Mouse (Mus musculus) kidney, embryonic 14.5 days (tissue): Measurements from ENCODE around the gene Etl4. TPM values are rescaled to one million over a fixed set of nuclear protein-coding genes. Genes with fewer than 3 reads are reported as not detected.

ENCODE experiments used
- ATAC-seq: fragments of 200-750 bp; cut with Nextera tagmentation; 2 replicates; pipeline ENCODE4 v1.8.0; 2017; ENCODE audit warnings: moderate number of reproducible peaks, mild to moderate bottlenecking, moderate TSS enrichment, moderate library complexity; ENCODE audit not compliant: low FRiP score, low TSS enrichment
- H3K27ac ChIP-seq: fragments of 300-500 bp; sonication (generic); 2 replicates; pipeline ENCODE4 v1.5.1; 2014; ENCODE audit warnings: low read depth, mild to moderate bottlenecking, low read length, moderate library complexity, mixed read lengths
- H3K27me3 ChIP-seq: fragments of 300-500 bp; sonication (generic); 2 replicates; pipeline ENCODE4 v1.6.1; 2014; ENCODE audit warnings: mild to moderate bottlenecking, low read length; ENCODE audit not compliant: control insufficient read depth, insufficient read depth
- H3K36me3 ChIP-seq: fragments of 300-500 bp; sonication (generic); 2 replicates; pipeline ENCODE4 v1.6.1; 2014; ENCODE audit warnings: low read length, mixed read lengths; ENCODE audit not compliant: control insufficient read depth, insufficient read depth
- H3K4me1 ChIP-seq: fragments of 300-500 bp; sonication (generic); 2 replicates; pipeline ENCODE4 v1.6.1; 2014; ENCODE audit warnings: low read length, mixed read lengths; ENCODE audit not compliant: control insufficient read depth, insufficient read depth
- H3K4me2 ChIP-seq: fragments of 300-500 bp; sonication (generic); replicated peaks from 2 replicates; pipeline ENCODE4 v1.6.1; 2014; ENCODE audit warnings: low read depth, mild to moderate bottlenecking, low read length
- H3K4me3 ChIP-seq: fragments of 300-500 bp; sonication (generic); 2 replicates; pipeline ENCODE4 v1.5.1; 2014; ENCODE audit warnings: mild to moderate bottlenecking, low read length
- H3K9ac ChIP-seq: fragments of 300-500 bp; sonication (generic); 2 replicates; pipeline ENCODE4 v1.6.1; 2014; ENCODE audit warnings: low read depth, mild to moderate bottlenecking, low read length, moderate library complexity
- H3K9me3 ChIP-seq: fragments of 300-500 bp; sonication (generic); 2 replicates; pipeline ENCODE4 v1.6.1; 2016; ENCODE audit warnings: low read length; ENCODE audit not compliant: control insufficient read depth
- WGBS: fragments of 180-500 bp; shearing (Covaris S2); extraction: QIAGEN DNeasy Blood & Tissue Kit; methylation state at CpG from one replicate; pipeline ENCODE4 v1.1.7; 2014; 5-methylcytosine and 5-hydroxymethylcytosine counted together
- polyA plus RNA-seq: library from polyadenylated mRNA; unstranded; fragments of >200 nt; fragmentation: Nextera tagmentation; extraction: Ambion mirVana; gene quantifications from 2 replicates; pipeline ENCODE4 v1.2.1, GENCODE M21; 2014

Etl4 gene
- polyA plus RNA-seq, 1 experiment from 2014 or later, result 93.8 TPM

DNA sequence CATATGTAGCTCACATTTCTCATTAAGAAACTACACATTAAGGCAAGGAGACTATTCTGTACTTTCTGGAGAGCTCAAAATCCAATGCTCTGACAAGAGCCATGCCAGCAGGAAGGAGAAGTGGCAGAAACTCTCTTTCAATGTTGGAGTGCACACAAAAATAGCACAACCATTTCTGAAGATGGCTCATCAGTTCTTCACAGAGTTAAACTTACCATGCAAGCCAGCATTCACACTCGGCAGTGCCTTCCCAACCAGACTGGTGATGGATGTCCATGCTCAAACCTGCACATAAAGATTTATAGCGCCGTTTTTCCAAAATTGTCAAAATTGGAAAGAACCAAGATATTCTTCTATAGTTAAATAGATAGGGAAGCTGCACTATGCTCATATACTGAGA, 392.9 kb downstream of the Etl4 start:
- no peak overlapping the region for H3K4me2 ChIP-seq
- H3K9ac ChIP-seq, result no peak overlapping the region
- no peak overlapping the region for H3K27ac ChIP-seq
- no peaks in the 10 kb centered on the region for H3K36me3 ChIP-seq
- H3K9me3 ChIP-seq, result no peaks in the 10 kb centered on the region
- H3K27me3 ChIP-seq, result no peaks in the 10 kb centered on the region
- no peak for ATAC-seq
- H3K4me3 ChIP-seq, result no peak overlapping the region
- H3K4me1 ChIP-seq, result no peaks in the 10 kb centered on the region
- 87% methylated on average over 3 of the region's 3 CpGs for WGBS

DNA sequence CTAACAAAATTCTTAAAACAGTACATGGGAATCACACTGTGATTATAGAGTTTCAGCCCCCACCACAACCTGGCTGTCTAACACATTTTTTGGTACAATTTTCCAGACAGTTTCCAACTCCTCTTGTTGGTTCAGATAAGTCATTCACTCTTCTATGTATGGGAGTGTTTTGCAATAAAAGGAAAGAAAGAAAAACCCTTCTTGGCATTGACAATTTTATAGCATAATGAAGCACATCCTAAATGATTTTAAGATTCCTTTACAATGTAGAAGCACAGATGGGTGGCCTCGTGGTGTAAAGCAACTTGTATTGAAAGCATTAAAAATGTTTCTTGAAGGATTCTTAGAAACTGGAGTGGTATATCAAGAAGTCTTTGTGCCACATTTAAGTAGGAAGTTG, 415.4 kb downstream of the Etl4 start:
- Histone ChIP-seq H3K9me3 (no peaks in the 10 kb centered on the region), H3K4me2 (no peak overlapping the region), H3K9ac (no peak overlapping the region), H3K4me1 (no peaks in the 10 kb centered on the region), H3K4me3 (no peak overlapping the region), H3K27me3 (no peaks in the 10 kb centered on the region), H3K27ac (no peak overlapping the region), H3K36me3 (no peaks in the 10 kb centered on the region)
- 51% methylated on average over 1 of the region's 1 CpGs for WGBS
- ATAC-seq, result no peak

DNA sequence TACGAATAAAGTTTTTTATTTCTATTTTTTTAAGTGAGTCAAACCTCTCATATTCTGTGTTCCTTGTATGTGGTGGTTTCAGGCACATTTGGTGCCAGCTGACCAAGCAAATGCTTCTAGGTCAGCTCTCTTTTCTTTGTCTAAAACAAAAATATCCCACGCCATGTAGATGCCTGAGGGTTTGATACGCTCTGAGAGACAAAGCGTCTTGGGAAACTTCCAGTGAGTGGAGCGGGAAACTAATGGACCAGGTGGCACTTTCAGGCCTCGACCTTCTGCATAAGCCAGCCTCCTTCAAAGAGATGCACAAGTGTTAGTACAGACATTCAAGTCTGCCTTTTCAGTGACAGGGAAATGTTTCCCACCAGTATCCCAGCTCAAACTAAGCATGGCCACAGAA, 426.6 kb downstream of the Etl4 start:
- Histone ChIP-seq H3K4me3 (no peak overlapping the region), H3K27ac (no peak overlapping the region), H3K4me2 (no peak overlapping the region), H3K9ac (no peak overlapping the region), H3K4me1 (no peaks in the 10 kb centered on the region), H3K9me3 (no peaks in the 10 kb centered on the region), H3K27me3 (no peaks in the 10 kb centered on the region), H3K36me3 (no peaks in the 10 kb centered on the region)
- 77% methylated on average over 6 of the region's 6 CpGs for WGBS
- no peak for ATAC-seq

DNA sequence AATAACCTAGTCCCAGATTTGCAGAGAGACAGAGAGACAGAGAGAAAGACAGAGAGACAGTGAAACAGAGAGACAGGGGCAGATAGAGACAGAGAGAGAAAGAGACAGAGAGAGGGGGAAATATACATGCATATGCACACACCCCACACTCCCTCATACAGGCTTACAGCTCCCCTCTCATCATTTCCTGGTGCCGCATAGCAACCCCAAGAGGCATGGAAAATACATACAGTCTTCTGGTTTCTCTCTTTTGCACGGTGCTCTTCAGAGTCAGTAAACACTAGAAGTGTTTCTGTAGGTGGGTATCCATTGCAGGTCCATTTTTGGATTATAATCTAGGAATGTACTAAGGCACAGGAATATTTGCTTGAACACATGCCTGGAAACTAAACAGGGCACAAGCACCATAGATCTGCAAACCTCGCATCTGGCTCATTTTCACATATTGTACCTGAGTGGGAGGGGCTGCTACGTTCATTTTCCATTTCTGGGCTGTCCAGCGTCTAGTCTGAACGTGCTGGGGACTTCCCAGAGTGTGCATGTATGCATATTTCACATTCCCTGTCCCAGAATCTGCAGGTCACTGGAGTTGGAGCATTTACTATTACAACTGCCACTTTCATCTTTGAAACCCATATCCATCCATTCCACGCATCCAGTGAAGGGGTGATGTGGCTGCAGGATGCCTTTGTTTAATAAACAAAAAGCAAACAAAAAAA, 429.6 kb downstream of the Etl4 start:
- no peaks in the 10 kb centered on the region for H3K27me3 ChIP-seq
- no peaks in the 10 kb centered on the region for H3K4me1 ChIP-seq
- ATAC-seq, result no peak
- H3K9me3 ChIP-seq, result no peaks in the 10 kb centered on the region
- H3K9ac ChIP-seq, result peak overlapping the region; percentile 37; the same call in 1 of the 2 replicates
- peak overlapping the region; percentile 19; the same call in 1 of the 2 replicates for H3K4me3 ChIP-seq
- H3K27ac ChIP-seq, result no peak overlapping the region
- H3K4me2 ChIP-seq, result peak overlapping the region; percentile 24
- H3K36me3 ChIP-seq, result no peaks in the 10 kb centered on the region
- 68% methylated on average over 7 of the region's 7 CpGs for WGBS

DNA sequence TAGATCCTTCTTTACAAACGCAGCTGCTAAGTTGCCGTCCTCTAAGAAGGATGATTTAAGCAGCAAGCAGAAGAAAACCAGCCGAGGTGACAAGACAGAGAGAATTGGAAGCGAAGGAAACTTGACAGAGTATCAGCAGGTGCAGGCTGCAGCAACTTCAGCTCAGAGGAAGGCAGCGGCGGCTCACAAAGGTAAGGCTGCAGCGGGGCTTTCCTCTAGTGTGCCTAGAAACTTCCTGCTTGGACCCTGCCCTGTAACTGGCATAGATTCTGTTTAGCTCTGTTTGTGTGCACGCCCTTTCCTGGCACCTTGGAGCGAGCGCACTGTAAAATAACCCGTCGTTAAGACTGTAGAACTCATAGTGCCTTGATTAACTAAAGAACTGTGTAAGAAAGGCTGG, 430.3 kb downstream of the Etl4 start:
- H3K27me3 ChIP-seq, result no peaks in the 10 kb centered on the region
- H3K27ac ChIP-seq, result no peak overlapping the region
- H3K36me3 ChIP-seq, result no peaks in the 10 kb centered on the region
- peak overlapping the region; percentile 19; the same call in 1 of the 2 replicates for H3K4me3 ChIP-seq
- peak overlapping the region; percentile 37; the same call in 1 of the 2 replicates for H3K9ac ChIP-seq
- no peak for ATAC-seq
- WGBS, result 21% methylated on average over 12 of the region's 12 CpGs
- H3K4me1 ChIP-seq, result no peaks in the 10 kb centered on the region
- H3K9me3 ChIP-seq, result no peaks in the 10 kb centered on the region
- peak overlapping the region; percentile 24 for H3K4me2 ChIP-seq

DNA sequence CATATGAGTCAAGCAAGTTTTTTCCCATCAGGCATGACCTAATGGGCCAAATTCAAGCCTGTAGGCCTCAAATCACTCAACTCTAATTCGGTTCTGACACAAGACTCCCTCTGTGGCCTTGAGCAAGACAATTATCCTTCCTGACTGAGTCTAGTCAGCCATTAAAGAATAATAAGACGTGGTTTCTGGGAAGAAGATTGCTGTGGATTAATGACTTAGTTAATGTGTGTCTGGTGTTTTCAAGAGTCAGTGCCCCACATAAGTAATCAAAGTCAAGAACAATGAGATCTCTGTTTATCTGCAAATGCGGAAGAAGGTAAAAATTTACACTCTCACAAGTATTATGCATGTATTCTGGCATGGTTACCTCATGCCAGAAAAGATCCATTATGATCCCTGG, 437.3 kb downstream of the Etl4 start:
- Histone ChIP-seq H3K9ac (no peak overlapping the region), H3K36me3 (no peaks in the 10 kb centered on the region), H3K4me2 (no peak overlapping the region), H3K4me3 (no peak overlapping the region), H3K9me3 (no peaks in the 10 kb centered on the region), H3K27ac (peak overlapping the region; percentile 15; the same call in 1 of the 2 replicates), H3K27me3 (no peaks in the 10 kb centered on the region), H3K4me1 (no peaks in the 10 kb centered on the region)
- peak; percentile 61; the same call in 1 of the 2 replicates for ATAC-seq
- WGBS, result 40% methylated on average over 3 of the region's 3 CpGs

DNA sequence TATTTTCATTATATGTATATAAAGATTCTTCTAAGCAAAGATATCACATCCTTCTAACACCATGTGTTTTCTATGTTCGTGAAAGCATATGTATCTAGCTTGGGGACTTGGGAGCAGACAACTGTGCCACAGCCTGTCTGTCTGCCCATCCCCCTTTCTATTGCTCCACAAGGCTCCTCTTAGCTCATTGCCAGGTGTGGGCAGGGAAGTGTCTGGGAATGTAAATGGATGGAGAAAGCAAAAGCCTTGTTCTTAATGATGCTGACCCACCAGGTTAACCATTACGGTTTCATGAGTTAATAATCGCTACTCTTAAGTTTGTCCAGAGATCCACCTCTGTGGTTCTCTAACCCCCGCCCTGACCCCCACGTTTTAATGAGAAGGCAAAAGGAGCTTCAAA, 439.7 kb downstream of the Etl4 start:
- no peaks in the 10 kb centered on the region for H3K36me3 ChIP-seq
- 63% methylated on average over 5 of the region's 5 CpGs for WGBS
- no peaks in the 10 kb centered on the region for H3K4me1 ChIP-seq
- no peaks in the 10 kb centered on the region for H3K27me3 ChIP-seq
- H3K9me3 ChIP-seq, result no peaks in the 10 kb centered on the region
- peak; percentile 68 for ATAC-seq
- no peak overlapping the region for H3K4me3 ChIP-seq
- no peak overlapping the region for H3K4me2 ChIP-seq
- H3K27ac ChIP-seq, result no peak overlapping the region
- no peak overlapping the region for H3K9ac ChIP-seq

DNA sequence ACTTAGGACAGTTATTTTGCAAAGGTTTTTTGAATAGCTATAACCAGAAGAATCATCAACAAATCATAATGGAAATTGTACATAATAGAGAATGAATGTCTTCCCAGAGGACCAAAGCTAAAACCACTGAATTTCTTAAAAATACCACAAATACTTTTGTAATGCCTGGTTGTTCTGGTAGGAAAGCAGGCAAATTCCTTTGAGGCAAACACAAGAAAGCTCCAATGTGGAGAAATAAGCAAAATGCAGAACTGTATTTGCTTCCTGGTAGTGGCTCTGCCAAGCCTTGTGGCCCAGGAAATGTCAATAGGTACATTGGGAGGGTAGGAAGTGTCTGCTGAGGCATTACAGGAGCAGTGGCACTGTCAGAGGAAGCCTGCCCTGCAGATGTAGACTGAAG, 443.2 kb downstream of the Etl4 start:
- no peak overlapping the region for H3K4me3 ChIP-seq
- H3K9ac ChIP-seq, result no peak overlapping the region
- ATAC-seq, result no peak
- H3K27me3 ChIP-seq, result no peaks in the 10 kb centered on the region
- H3K9me3 ChIP-seq, result no peaks in the 10 kb centered on the region
- H3K4me2 ChIP-seq, result no peak overlapping the region
- H3K27ac ChIP-seq, result no peak overlapping the region
- no peaks in the 10 kb centered on the region for H3K36me3 ChIP-seq
- H3K4me1 ChIP-seq, result no peaks in the 10 kb centered on the region

DNA sequence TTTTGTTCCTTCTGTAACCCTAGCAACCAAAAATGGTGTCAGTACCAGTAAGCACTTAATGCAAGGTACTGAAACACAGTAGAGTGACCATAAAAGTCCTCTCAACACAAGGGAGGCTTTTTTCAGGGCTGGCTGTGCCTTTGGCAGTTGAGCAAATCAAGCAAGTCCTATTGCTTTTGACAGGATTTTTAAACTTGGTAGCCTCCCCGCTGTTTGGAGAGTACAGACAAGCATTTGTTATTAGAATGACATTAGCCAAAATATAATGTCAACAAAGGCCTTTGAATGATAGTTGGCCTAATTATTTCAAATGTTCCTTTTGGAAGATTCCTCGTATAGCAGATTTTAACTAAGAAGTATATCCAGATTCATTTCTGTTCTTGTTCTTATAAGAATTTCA, 467.4 kb downstream of the Etl4 start:
- Histone ChIP-seq H3K27me3 (no peaks in the 10 kb centered on the region), H3K4me1 (no peaks in the 10 kb centered on the region), H3K27ac (no peak overlapping the region), H3K4me3 (no peak overlapping the region), H3K9ac (no peak overlapping the region), H3K36me3 (no peaks in the 10 kb centered on the region), H3K9me3 (no peaks in the 10 kb centered on the region), H3K4me2 (no peak overlapping the region)
- ATAC-seq, result no peak
- WGBS, result 85% methylated on average over 2 of the region's 2 CpGs
